Mouse (Mus musculus) kidney, postnatal 4 days (tissue): ENCODE measurements around the gene Pip5kl1.

ENCODE experiments used
- DNase-seq, 2 experiments: peaks; one replicate each; pipeline ENCODE4 v3.0.0; 2021; ENCODE audit warnings: mixed read lengths in 2 of 2

Gene Pip5kl1

GRCm38 (mm10) chr2:32617109-32617508 lies 42.5 kb downstream of the Pip5kl1 start:
- no peak for DNase-seq

- peak in 1 of 2 experiments; percentile 56 for DNase-seq
Observed at GRCm38 (mm10) chr2:32617601-32618000, 43.0 kb downstream of the Pip5kl1 start.

GRCm38 (mm10) chr2:32618051-32618450 lies 43.5 kb downstream of the Pip5kl1 start:
- DNase-seq = peak in 1 of 2 experiments; percentile 50

GRCm38 (mm10) chr2:32620682-32621516 lies 46.3 kb downstream of the Pip5kl1 start:
- DNase-seq = peak; percentile 77 to 86

- no peak for DNase-seq
Observed at GRCm38 (mm10) chr2:32621517-32621859, 46.9 kb downstream of the Pip5kl1 start, which contains the start of gene Ak1. Gene Ak1 (plus strand): TSS chr2:32621758.

- DNase-seq = no peak
Observed at GRCm38 (mm10) chr2:32624111-32624748, 49.6 kb downstream of the Pip5kl1 start.

GRCm38 (mm10) chr2:32625212-32625872 lies 50.7 kb downstream of the Pip5kl1 start:
- DNase-seq = peak; percentile 79 to 87

GRCm38 (mm10) chr2:32625873-32626694 lies 51.5 kb downstream of the Pip5kl1 start:
- DNase-seq = peak in 1 of 2 experiments; percentile 55

- DNase-seq = no peak
Observed at GRCm38 (mm10) chr2:32627266-32628043, 52.9 kb downstream of the Pip5kl1 start.

GRCm38 (mm10) chr2:32628044-32628550 lies 53.5 kb downstream of the Pip5kl1 start:
- DNase-seq = no peak

- no peak for DNase-seq
Observed at GRCm38 (mm10) chr2:32628729-32629128, 54.1 kb downstream of the Pip5kl1 start.

GRCm38 (mm10) chr2:32629276-32629976 lies 54.8 kb downstream of the Pip5kl1 start:
- peak; percentile 78 to 87 for DNase-seq

GRCm38 (mm10) chr2:32630036-32630435 lies 55.4 kb downstream of the Pip5kl1 start:
- DNase-seq = no peak

- no peak for DNase-seq
Observed at GRCm38 (mm10) chr2:32631046-32631445, 56.4 kb downstream of the Pip5kl1 start.

GRCm38 (mm10) chr2:32631737-32632394 lies 57.3 kb downstream of the Pip5kl1 start:
- DNase-seq = peak; percentile 86 to 89
